Mouse (Mus musculus) heart, adult 2 months (tissue): ENCODE data around the gene Parvb.

ENCODE experiments used
- CTCF ChIP-seq: fragments of 200-600 bp; IDR thresholded peaks from 2 replicates; pipeline ENCODE4 v1.8.1; 2022; ENCODE audit warnings: antibody characterized with exemption, mild to moderate bottlenecking, moderate library complexity
- EP300 ChIP-seq: fragments of 200-500 bp; IDR thresholded peaks from 2 replicates; pipeline ENCODE4 v1.6.1; 2011; ENCODE audit warnings: low read depth, low read length, control low read depth; ENCODE audit not compliant: insufficient read depth

- no peak for TF ChIP-seq CTCF
- no peak for TF ChIP-seq EP300
These were observed 34.4 kb downstream of the Parvb start for GRCm38 (mm10) chr15:84266290-84266689.
